Mouse (Mus musculus): ENCODE results near the gene Chkb.

Gene Chkb

GRCm38 (mm10) chr15:89429352-89430221 is at the start of gene Chkb, which contains the start of the genes C730034F03Rik and Gm44502:
Chkb (minus strand) TSS chr15:89429908.
C730034F03Rik (plus strand) TSS chr15:89429589.
Gm44502 (minus strand) TSS chr15:89429696.
- DNase-seq (ENCODE audit: low read depth in 1 of 2, low spot score in 2 of 2): peak; percentile 72 to 88

DNA sequence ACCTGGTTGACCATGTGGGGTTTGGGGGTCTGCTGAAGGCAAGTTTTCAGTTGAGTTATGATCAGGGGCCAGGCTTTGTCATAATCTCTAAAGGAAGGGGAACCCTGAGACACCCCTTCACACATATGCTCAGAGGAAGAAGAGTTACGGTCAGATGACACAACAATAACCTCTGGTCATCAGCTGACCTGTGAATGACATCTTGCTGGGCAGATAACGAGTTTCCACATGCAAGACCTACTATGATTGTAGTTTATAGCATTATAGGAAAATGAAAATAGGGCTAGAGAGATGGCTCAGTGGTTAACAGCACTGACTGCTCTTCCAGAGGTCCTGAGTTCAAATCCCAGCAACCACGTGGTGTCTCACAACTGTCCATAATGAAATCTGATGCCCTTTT is 48.9 kb upstream of the Chkb start:
- DNase-seq (ENCODE audit: low read depth in 1 of 2, low spot score in 2 of 2): no peak

DNA sequence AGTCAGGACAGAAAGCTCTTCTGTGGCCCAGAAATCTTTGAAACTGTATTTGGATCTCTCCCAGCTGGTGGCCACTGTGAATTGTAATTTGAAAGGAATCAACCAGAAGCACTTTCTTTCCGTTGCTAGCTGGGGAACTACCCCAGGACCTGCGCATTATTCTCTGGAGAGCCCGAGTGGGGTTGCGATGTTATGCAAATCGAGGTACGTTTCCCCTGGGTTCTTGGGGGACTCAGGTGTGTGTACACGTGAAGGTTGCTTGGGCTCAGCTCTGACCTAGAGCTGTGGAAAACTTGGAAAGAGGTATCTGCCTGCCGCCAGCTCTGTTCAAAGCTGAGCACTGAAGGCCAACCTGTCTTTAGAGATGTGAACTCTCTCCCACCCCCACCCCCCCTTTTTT is 48.1 kb upstream of the Chkb start:
- no peak for DNase-seq (ENCODE audit: low read depth in 1 of 2, low spot score in 2 of 2)

GRCm38 (mm10) chr15:89477091-89477491 is 47.4 kb upstream of the Chkb start, which contains the start of gene Arsa:
Arsa (minus strand) TSS chr15:89477425.
- no peak for DNase-seq (ENCODE audit: low read depth in 1 of 2, low spot score in 2 of 2)

GRCm38 (mm10) chr15:89476475-89476815 is 46.7 kb upstream of the Chkb start:
- DNase-seq (ENCODE audit: low read depth in 1 of 2, low spot score in 2 of 2): no peak

- peak; percentile 71 to 89 for DNase-seq (ENCODE audit: low read depth in 1 of 2, low spot score in 2 of 2)
These were observed 46.1 kb upstream of the Chkb start for GRCm38 (mm10) chr15:89475611-89476474.

- DNase-seq (ENCODE audit: low read depth in 1 of 2, low spot score in 2 of 2): no peak
These were observed 45.5 kb upstream of the Chkb start for GRCm38 (mm10) chr15:89475293-89475600.

GRCm38 (mm10) chr15:89474596-89475292 is 45.0 kb upstream of the Chkb start:
- no peak for DNase-seq (ENCODE audit: low read depth in 1 of 2, low spot score in 2 of 2)

DNA sequence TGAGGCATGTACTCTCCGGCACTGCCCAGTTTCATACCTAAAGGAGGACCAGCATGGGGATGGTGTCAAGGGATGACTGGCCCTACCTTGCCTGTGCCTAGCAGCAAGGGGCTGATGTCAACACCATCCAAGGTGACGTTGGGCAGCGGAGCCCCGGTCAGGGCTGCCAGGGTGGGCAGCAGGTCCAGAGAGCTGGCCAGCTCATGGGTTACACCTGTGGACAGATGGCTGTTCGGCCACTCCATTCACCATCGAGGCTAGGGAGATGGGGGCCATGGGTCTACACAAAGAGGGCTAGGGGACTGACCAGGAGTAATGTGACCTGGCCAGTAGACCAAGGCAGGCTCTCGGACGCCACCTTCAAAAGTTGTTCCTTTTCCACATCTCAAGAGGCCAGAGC is 44.2 kb upstream of the Chkb start:
- DNase-seq (ENCODE audit: low read depth in 1 of 2, low spot score in 2 of 2): no peak

DNA sequence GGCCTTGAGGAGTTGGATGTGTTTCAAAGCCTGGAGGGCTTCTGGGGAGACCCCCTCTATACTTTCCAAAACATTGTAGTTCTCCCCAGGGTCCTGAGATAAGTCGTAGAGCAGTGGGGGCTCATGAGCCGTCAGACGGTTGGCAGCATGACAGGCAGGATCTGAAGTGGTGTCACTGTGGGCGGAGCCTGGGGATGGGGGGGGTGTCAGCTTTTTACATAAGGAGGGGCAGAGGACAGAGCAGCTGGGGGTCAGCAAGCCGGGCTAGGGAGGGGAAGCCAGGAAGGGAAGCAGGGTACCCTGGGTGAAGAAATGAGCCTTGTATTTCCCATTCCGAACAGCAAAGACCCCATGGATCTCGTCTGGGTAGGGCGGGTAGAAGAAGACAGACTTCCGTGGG is 43.7 kb upstream of the Chkb start:
- no peak for DNase-seq (ENCODE audit: low read depth in 1 of 2, low spot score in 2 of 2)

- no peak for DNase-seq (ENCODE audit: low read depth in 1 of 2, low spot score in 2 of 2)
These were observed 41.8 kb upstream of the Chkb start for GRCm38 (mm10) chr15:89471476-89471875.

DNA sequence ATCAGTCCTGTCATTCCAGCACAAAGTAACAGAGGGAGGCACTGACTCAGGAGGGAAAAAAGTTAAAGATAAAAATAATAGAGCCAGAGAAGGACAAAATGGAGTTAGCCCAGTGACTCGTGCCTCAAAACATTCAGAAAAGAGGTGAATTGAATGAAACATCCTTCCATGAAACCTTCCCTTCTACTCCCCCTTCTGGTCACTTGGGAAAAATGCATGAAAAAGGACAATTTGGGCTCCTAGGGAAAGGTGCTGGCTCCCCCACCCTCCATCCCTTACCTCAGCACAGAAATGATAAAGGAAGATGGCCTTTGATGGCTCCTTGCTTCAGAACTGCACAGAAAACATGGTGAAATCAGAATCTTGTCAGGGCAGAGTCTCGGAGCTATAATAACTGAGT is 38.9 kb upstream of the Chkb start:
- DNase-seq (ENCODE audit: low read depth in 1 of 2, low spot score in 2 of 2): no peak

- DNase-seq (ENCODE audit: low read depth in 1 of 2, low spot score in 2 of 2): no peak
These were observed 35.3 kb upstream of the Chkb start for GRCm38 (mm10) chr15:89465052-89465451.

DNA sequence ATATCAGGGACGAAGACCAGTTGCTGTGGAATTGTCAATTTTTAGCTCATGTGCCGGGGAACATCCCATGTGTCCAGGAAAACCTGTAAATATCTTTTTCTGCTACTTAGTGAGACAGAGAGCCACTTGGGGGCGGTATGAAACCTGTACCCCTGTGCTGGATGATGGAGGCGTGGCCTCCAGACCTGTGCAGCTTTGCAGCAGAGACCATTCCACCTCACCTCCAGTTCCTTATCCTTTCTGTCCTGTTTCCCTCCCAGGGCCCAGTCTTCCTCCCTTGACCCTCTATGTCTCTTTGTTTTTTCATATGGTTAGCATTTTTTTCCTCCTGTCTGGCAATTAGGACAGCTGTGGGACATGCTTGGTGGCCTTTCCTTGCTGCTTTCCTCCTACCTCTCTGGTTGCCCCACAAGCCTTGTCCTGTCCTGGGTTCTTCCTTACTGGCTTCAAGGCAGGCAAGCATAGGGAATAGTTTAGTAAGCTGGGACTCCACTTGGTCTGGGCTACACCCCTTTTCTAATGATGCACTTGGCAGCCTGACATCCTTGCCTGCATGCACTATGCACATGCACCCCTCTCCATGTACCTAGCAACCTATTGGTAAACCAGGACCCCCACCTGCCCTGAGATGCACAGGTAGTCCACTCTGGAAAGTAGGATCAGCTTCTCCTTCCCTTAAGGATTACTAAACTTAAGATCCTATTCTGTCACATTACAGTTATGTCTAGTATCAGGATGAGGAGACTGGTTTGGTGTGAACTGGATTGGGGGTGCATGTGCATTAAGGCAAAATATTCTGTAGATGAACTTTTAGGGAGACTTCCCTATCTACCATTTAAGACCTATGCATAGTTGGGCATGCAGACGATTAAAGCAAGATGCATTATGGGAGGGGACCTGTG is 33.9 kb upstream of the Chkb start:
- DNase-seq (ENCODE audit: low read depth in 1 of 2, low spot score in 2 of 2): no peak

- DNase-seq (ENCODE audit: low read depth in 1 of 2, low spot score in 2 of 2): no peak
These were observed 32.5 kb upstream of the Chkb start for GRCm38 (mm10) chr15:89462176-89462575.

DNA sequence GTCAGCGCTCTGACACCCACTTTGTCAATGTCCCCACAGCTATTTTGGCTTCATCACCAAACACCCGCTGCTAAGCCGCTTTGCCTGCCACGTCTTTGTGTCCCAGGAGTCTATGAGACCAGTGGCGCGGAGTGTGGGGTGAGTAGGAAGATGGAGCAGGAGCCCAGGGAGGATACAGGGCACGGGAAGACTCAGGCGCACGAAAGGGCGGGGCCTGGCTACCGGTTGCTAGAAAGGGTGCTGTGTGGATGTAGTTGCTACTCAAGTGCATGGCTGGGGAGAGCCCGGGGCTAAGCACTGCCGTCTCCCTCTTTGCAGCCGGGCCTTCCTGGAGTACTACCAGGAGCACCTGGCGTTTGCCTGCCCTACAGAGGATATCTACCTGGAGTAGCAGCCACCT is 31.6 kb upstream of the Chkb start:
- DNase-seq (ENCODE audit: low read depth in 1 of 2, low spot score in 2 of 2): no peak

- no peak for DNase-seq (ENCODE audit: low read depth in 1 of 2, low spot score in 2 of 2)
These were observed 30.6 kb upstream of the Chkb start for GRCm38 (mm10) chr15:89460298-89460697.

DNA sequence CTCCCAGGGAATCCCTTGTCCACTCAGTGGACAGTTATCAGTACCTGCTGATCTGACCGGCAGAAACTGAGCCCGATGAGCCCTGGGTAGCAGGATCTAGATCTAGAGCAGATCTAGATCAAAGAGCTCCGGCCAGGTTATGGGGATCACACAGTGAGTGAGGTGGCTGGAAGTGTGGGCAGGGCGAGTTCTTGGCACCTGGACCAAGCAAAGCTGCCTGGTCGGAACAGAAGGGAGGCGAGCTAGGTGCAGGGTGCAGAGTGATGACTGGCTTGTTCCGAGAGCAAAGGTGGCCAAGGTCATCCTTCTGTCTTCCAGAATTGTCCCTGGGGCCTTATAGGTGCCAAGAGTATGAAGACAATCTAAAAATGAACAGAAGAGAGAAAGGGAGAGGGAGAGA is 30.1 kb upstream of the Chkb start:
- DNase-seq (ENCODE audit: low read depth in 1 of 2, low spot score in 2 of 2): no peak

- no peak for DNase-seq (ENCODE audit: low read depth in 1 of 2, low spot score in 2 of 2)
These were observed 29.2 kb upstream of the Chkb start for GRCm38 (mm10) chr15:89458942-89459341.

GRCm38 (mm10) chr15:89455642-89456041 is 25.9 kb upstream of the Chkb start:
- no peak for DNase-seq (ENCODE audit: low read depth in 1 of 2, low spot score in 2 of 2)

GRCm38 (mm10) chr15:89454857-89455256 is 25.1 kb upstream of the Chkb start:
- DNase-seq (ENCODE audit: low read depth in 1 of 2, low spot score in 2 of 2): no peak

All from monocyte, adult 2 months (primary cell).